Mouse (Mus musculus) bone marrow, adult 2 months (tissue): ENCODE measurements around the gene Kcnk6.

Experiments used
- CTCF ChIP-seq: fragments of 200-500 bp; IDR thresholded peaks from 2 replicates; pipeline ENCODE4 v1.5.1; 2011; ENCODE audit warnings: low read length, control low read depth; ENCODE audit not compliant: control insufficient read depth, insufficient read depth
- POLR2A ChIP-seq: fragments of 200-500 bp; IDR thresholded peaks from 2 replicates; pipeline ENCODE4 v1.6.1; 2011; ENCODE audit warnings: low read depth, mild to moderate bottlenecking, control low read depth, low read length, borderline replicate concordance; ENCODE audit not compliant: control insufficient read depth

DNA sequence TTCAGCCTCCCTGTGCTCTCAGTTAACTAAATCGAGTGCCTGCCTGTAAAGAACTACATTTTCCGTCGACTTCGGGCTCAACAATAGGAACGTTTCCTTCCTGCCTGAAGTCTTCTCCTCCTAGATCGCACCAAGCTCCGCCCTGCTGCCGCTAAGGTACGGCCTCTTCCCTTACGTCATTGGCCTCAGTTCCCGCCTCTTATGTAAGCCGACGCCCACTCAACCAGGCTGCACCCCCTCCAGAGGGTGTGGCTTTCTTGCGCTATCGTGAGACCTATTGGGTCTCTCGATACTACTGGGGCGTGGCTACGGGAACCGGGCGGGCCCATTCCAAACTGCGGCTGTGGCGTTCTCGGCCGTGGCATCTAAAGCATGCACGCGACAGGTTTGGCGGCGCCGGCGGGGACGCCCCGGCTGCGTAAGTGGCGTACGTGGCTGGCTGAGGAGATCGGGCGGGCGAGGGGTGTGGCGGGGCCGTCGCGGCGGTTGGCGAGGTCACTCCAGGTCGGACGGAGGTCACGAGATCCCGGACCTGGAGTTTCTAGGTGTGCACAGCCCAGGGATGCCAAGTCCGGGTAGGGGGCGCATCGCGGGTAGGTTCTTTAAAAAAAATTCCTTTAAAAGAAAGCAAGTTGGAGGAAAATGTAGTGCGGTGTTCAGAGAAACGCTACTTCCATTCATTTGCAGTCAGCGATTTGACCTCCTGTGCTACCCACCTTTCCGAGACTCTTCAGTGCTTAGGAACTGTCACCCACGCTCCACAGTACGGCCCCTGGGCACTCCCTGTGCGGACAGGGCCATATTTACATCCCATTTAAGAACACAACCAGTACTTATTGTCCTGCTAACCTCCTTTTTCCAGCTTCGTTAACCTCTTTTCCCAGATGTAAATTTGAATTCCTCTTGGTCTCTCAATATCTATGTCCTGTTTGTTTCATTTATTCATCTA, 6.0 kb upstream of the Kcnk6 start, which contains the start of gene Yif1b:
- no peak for TF ChIP-seq CTCF
- TF ChIP-seq POLR2A = peak; percentile 53
